Mouse (Mus musculus) heart, embryonic 13.5 days (tissue): Measurements from ENCODE around the gene Akip1. TPM values are rescaled to one million over a fixed set of nuclear protein-coding genes. Genes with fewer than 3 reads are reported as not detected.

Source experiments
- ATAC-seq: fragments of 200-750 bp; cut with Nextera tagmentation; 2 replicates; pipeline ENCODE4 v1.8.0; 2017; ENCODE audit warnings: moderate TSS enrichment; ENCODE audit not compliant: insufficient number of reproducible peaks, low FRiP score, low TSS enrichment; ENCODE audit errors: extremely low read depth
- H3K27ac ChIP-seq: fragments of 300-500 bp; sonication (generic); replicated peaks from 2 replicates; pipeline ENCODE4 v1.5.1; 2015; ENCODE audit warnings: moderate library complexity, mild to moderate bottlenecking, inconsistent platforms
- H3K27me3 ChIP-seq: fragments of 300-500 bp; sonication (generic); replicated peaks from 2 replicates; pipeline ENCODE4 v1.6.1; 2015; ENCODE audit warnings: mild to moderate bottlenecking, inconsistent platforms
- H3K36me3 ChIP-seq: fragments of 300-500 bp; sonication (generic); 2 replicates; pipeline ENCODE4 v1.6.1; 2015; ENCODE audit warnings: mild to moderate bottlenecking, inconsistent platforms
- H3K4me1 ChIP-seq: fragments of 300-500 bp; sonication (generic); 2 replicates; pipeline ENCODE4 v1.6.1; 2015; ENCODE audit warnings: inconsistent platforms
- H3K4me2 ChIP-seq: fragments of 300-500 bp; sonication (generic); 2 replicates; pipeline ENCODE4 v1.6.1; 2015; ENCODE audit warnings: inconsistent platforms, mild to moderate bottlenecking, moderate library complexity
- H3K4me3 ChIP-seq: fragments of 300-500 bp; sonication (generic); 2 replicates; pipeline ENCODE4 v1.5.1; 2015; ENCODE audit warnings: moderate library complexity, mild to moderate bottlenecking, inconsistent platforms
- H3K9ac ChIP-seq: fragments of 300-500 bp; sonication (generic); 2 replicates; pipeline ENCODE4 v1.6.1; 2015; ENCODE audit warnings: inconsistent platforms, mild to moderate bottlenecking, moderate library complexity
- H3K9me3 ChIP-seq: fragments of 300-500 bp; sonication (generic); 2 replicates; pipeline ENCODE4 v1.6.1; 2016; ENCODE audit warnings: inconsistent platforms
- WGBS: fragments of 180-500 bp; shearing (Covaris S2); methylation state at CpG from one replicate; pipeline ENCODE4 v1.1.7; 2015; ENCODE audit warnings: mixed read lengths; 5-methylcytosine and 5-hydroxymethylcytosine counted together
- polyA plus RNA-seq: library from polyadenylated mRNA; unstranded; fragments of >200 nt; fragmentation: Nextera tagmentation; extraction: Ambion mirVana; gene quantifications from 2 replicates; pipeline ENCODE4 v1.2.1, GENCODE M21; 2015

The Akip1 gene
- polyA plus RNA-seq, 1 experiment from 2014 or later, result 29.4 TPM

GRCm38 (mm10) chr7:109680879-109681278 lies 22.6 kb upstream of the Akip1 start:
- H3K9ac ChIP-seq, result no peak overlapping the region
- WGBS, result 94% methylated on average over 1 of the region's 1 CpGs
- no peaks in the 10 kb centered on the region for H3K27me3 ChIP-seq
- peaks cover 3% of the 10 kb centered on the region; the same call in 1 of the 2 replicates for H3K9me3 ChIP-seq
- ATAC-seq, result no peak
- H3K4me2 ChIP-seq, result no peak overlapping the region
- no peaks in the 10 kb centered on the region for H3K36me3 ChIP-seq
- H3K27ac ChIP-seq, result no peak overlapping the region
- H3K4me3 ChIP-seq, result no peak overlapping the region
- H3K4me1 ChIP-seq, result no peaks in the 10 kb centered on the region

- 59% methylated on average over 9 of the region's 9 CpGs for WGBS
- Histone ChIP-seq H3K9ac (no peak overlapping the region), H3K4me3 (no peak overlapping the region), H3K27ac (no peak overlapping the region), H3K36me3 (no peaks in the 10 kb centered on the region), H3K27me3 (no peaks in the 10 kb centered on the region), H3K4me2 (no peak overlapping the region), H3K4me1 (peaks cover 24% of the 10 kb centered on the region), H3K9me3 (peaks cover 3% of the 10 kb centered on the region; the same call in 1 of the 2 replicates)
- ATAC-seq, result no peak
These were observed 16.8 kb upstream of the Akip1 start for GRCm38 (mm10) chr7:109686585-109687128.

DNA sequence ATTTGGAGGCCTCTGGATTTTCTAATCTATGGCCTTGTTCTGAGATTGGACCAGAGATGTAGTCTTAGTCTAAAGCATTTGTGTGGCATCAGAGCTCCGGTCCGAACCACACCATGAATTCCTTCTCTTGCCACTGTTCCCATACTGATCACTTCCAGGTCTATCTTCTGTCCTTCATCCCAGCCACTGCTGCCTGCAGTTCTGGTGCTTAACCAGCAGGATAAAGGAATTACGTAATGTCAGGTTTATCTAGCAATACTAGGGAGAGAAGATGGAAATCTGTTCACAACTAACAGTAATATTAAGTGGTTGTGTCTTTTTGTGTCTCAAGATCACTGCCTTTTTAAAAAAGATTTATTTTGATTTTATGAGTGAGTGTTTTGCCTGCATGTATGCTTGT lies 13.4 kb upstream of the Akip1 start:
- ATAC-seq, result no peak
- H3K36me3 ChIP-seq, result no peaks in the 10 kb centered on the region
- no peak overlapping the region for H3K4me3 ChIP-seq
- peaks cover 24% of the 10 kb centered on the region for H3K4me1 ChIP-seq
- no peak overlapping the region for H3K27ac ChIP-seq
- no peaks in the 10 kb centered on the region for H3K27me3 ChIP-seq
- H3K9me3 ChIP-seq, result no peaks in the 10 kb centered on the region
- WGBS, result 81% methylated on average over 3 of the region's 3 CpGs
- H3K9ac ChIP-seq, result no peak overlapping the region
- no peak overlapping the region for H3K4me2 ChIP-seq

DNA sequence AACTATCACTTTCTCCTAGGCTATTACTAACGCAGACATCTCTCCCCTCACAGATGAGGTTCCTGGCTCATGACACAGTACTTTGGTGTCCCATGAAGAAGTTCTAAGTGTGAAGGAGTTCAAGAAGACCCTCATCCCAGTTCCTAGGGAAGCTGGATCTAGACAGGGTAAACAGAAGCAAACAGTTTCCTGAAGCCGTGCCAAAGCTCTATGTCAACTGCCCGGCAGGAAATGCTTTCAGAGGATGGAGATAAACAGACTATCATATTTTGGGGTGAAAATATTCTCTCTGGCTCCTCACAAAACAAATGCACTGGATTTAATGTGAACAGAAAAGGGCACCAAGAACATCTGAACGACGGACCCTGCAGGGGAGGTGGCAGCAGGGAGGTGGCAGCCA lies 12.5 kb upstream of the Akip1 start:
- WGBS, result 74% methylated on average over 5 of the region's 5 CpGs
- H3K4me3 ChIP-seq, result no peak overlapping the region
- H3K9me3 ChIP-seq, result no peaks in the 10 kb centered on the region
- no peaks in the 10 kb centered on the region for H3K36me3 ChIP-seq
- H3K4me1 ChIP-seq, result peaks cover 24% of the 10 kb centered on the region
- no peaks in the 10 kb centered on the region for H3K27me3 ChIP-seq
- no peak overlapping the region for H3K27ac ChIP-seq
- H3K4me2 ChIP-seq, result no peak overlapping the region
- no peak overlapping the region for H3K9ac ChIP-seq
- ATAC-seq, result no peak

DNA sequence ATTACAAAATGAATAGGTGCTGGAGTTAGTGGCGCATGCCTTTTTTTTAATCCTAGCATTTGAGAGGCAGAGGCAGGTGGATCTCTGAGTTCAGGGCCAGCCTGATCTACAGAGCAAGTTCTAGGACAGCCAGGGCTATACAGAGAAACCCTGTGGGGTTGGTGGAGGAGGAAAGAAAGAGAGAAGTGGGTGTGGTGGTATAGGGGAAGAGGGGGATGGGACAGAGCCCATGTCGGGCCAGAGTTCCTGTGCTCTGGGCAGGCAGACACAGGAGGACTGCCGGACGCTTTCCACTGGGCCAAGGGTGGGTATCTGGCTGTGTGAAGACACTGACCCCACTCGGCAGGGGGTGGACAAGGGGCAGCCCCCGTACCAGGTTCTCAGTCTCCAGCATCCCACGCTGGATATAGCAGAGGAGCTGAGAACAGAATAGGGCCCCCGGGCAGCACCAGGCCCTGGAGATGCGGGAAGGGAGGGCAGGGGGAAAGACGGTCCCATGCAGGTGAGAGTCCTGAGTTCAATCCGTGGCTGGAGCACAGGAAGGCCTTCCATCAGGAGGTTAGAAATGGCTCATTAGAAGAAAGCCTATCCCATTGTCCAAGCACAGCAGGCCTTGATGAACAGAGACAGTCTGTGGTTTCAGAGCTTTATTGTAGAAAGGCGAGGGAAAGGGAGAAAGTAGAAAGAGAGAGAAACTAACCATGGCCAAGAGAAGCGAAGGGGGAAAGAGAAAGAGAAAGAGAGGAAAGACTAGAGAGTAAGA lies 8.7 kb upstream of the Akip1 start:
- Histone ChIP-seq H3K4me1 (0 out of 2 replicates have a peak, but pooled peaks cover 5% of the 10 kb centered on the region), H3K9ac (no peak overlapping the region), H3K9me3 (no peaks in the 10 kb centered on the region), H3K4me2 (no peak overlapping the region), H3K4me3 (no peak overlapping the region), H3K27me3 (no peaks in the 10 kb centered on the region), H3K27ac (no peak overlapping the region), H3K36me3 (no peaks in the 10 kb centered on the region)
- no peak for ATAC-seq
- WGBS, result 79% methylated on average over 13 of the region's 13 CpGs

GRCm38 (mm10) chr7:109695339-109695726 lies 8.2 kb upstream of the Akip1 start:
- WGBS, result 82% methylated on average over 10 of the region's 10 CpGs
- no peak overlapping the region for H3K4me3 ChIP-seq
- no peaks in the 10 kb centered on the region for H3K9me3 ChIP-seq
- H3K4me2 ChIP-seq, result no peak overlapping the region
- no peak for ATAC-seq
- no peak overlapping the region for H3K27ac ChIP-seq
- H3K27me3 ChIP-seq, result no peaks in the 10 kb centered on the region
- H3K4me1 ChIP-seq, result 0 out of 2 replicates have a peak, but pooled peaks cover 5% of the 10 kb centered on the region
- H3K36me3 ChIP-seq, result no peaks in the 10 kb centered on the region
- H3K9ac ChIP-seq, result no peak overlapping the region

DNA sequence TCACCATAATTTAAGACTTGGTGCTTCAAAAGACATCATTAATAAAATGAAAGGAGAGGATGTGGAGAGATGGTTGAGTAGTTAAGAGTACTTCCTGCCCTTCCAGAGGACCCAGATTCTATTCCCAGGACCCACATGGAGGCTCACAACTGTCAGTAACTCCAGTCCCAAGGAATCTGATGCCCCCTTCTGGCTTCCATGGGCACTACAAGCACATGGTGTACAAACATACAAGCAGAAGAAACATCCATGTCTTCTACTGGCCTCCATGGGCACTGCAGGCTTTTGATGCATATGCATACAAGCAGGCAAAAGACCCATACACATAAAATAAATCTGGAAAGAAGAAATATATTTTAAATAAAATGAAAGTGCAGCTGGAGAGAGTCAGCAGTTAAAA lies 3.3 kb upstream of the Akip1 start:
- no peaks in the 10 kb centered on the region for H3K36me3 ChIP-seq
- no peak overlapping the region for H3K9ac ChIP-seq
- H3K4me1 ChIP-seq, result peaks cover 22% of the 10 kb centered on the region
- no peak overlapping the region for H3K4me2 ChIP-seq
- H3K27me3 ChIP-seq, result no peaks in the 10 kb centered on the region
- ATAC-seq, result no peak
- no peak overlapping the region for H3K4me3 ChIP-seq
- no peak overlapping the region for H3K27ac ChIP-seq
- H3K9me3 ChIP-seq, result no peaks in the 10 kb centered on the region

- Histone ChIP-seq H3K27me3 (no peaks in the 10 kb centered on the region), H3K9ac (peak overlapping the region; percentile 73; the same call in 1 of the 2 replicates), H3K4me2 (peak overlapping the region; percentile 76), H3K9me3 (no peaks in the 10 kb centered on the region), H3K4me1 (peaks cover 28% of the 10 kb centered on the region), H3K27ac (0 out of 2 replicates have a peak overlapping the region, but pooled peaks have one; percentile 12), H3K4me3 (peak overlapping the region; percentile 67), H3K36me3 (peaks cover 3% of the 10 kb centered on the region; the same call in 1 of the 2 replicates)
- 43% methylated on average over 4 of the region's 4 CpGs for WGBS
- no peak for ATAC-seq
These were observed 769 bp upstream of the Akip1 start for GRCm38 (mm10) chr7:109702721-109703120.

- peak overlapping the region; percentile 67 for H3K4me3 ChIP-seq
- peak overlapping the region; percentile 81 for H3K27ac ChIP-seq
- 0 out of 2 replicates have a peak, but pooled peaks have one; percentile 1 for ATAC-seq
- no peaks in the 10 kb centered on the region for H3K9me3 ChIP-seq
- 3% methylated on average over 17 of the region's 17 CpGs for WGBS
- H3K36me3 ChIP-seq, result peaks cover 5% of the 10 kb centered on the region; the same call in 1 of the 2 replicates
- H3K4me1 ChIP-seq, result peaks cover 41% of the 10 kb centered on the region
- H3K4me2 ChIP-seq, result peak overlapping the region; percentile 76
- H3K27me3 ChIP-seq, result no peaks in the 10 kb centered on the region
- peak overlapping the region; percentile 79 for H3K9ac ChIP-seq
These were observed 507 bp downstream of the Akip1 start for GRCm38 (mm10) chr7:109704016-109704377.

GRCm38 (mm10) chr7:109704461-109704860 lies 971 bp downstream of the Akip1 start:
- peaks cover 45% of the 10 kb centered on the region for H3K4me1 ChIP-seq
- H3K4me2 ChIP-seq, result peak overlapping the region; percentile 76
- 55% methylated on average over 3 of the region's 3 CpGs for WGBS
- H3K9ac ChIP-seq, result peak overlapping the region; percentile 79
- no peaks in the 10 kb centered on the region for H3K9me3 ChIP-seq
- H3K4me3 ChIP-seq, result peak overlapping the region; percentile 67
- ATAC-seq, result no peak
- H3K27ac ChIP-seq, result 0 out of 2 replicates have a peak overlapping the region, but pooled peaks have one; percentile 81
- H3K36me3 ChIP-seq, result peaks cover 5% of the 10 kb centered on the region; the same call in 1 of the 2 replicates
- H3K27me3 ChIP-seq, result no peaks in the 10 kb centered on the region

DNA sequence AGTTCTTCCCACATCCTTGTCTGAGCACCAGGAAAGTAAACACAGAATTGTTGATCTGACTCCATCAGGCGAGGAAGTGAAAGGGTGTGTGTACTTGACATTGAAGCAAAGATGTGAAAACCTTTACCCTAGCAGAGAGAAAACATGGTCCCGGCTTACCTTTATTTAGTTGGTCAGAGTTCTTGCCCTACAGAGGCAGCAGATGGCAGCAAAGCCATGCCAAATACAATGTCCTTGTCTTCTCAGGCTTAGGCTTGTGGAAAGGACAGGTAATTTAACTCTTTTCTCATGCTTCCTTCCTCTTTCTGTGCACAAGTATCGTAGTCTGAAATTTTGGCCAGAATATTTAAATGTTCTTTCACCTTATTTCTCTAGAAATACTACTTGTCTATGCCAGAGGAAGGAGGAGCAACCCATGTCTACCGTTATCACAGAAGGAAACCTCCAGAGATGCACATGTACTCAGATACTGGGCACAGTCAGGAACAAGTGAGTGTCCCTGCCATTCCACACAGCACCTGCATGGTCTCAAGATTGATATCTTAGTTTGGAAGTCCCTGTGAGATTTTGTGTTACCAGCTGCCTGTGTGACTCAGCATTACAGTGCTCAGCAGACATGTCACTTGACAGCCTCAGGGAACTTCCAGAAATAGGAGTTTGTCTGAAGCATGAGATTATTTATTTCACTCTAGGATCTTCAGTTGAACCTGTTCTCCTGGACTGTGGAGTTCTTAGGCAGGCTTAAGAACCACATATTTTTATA lies 3.7 kb downstream of the Akip1 start:
- Histone ChIP-seq H3K27me3 (no peaks in the 10 kb centered on the region), H3K27ac (peak overlapping the region; percentile 82; the same call in 1 of the 2 replicates), H3K36me3 (peaks cover 31% of the 10 kb centered on the region), H3K4me3 (no peak overlapping the region), H3K9ac (peak overlapping the region; percentile 12; the same call in 1 of the 2 replicates), H3K4me1 (peaks cover 57% of the 10 kb centered on the region), H3K4me2 (no peak overlapping the region), H3K9me3 (no peaks in the 10 kb centered on the region)
- 38% methylated on average over 4 of the region's 4 CpGs for WGBS
- no peak for ATAC-seq
